Mouse (Mus musculus) thymus, postnatal 25 days (tissue): ENCODE results near the gene Atg3.

Experiments
- DNase-seq: peaks from one replicate; pipeline ENCODE4 v3.0.0; 2022

The Atg3 gene

GRCm38 (mm10) chr16:45204859-45205670 is 46.5 kb downstream of the Atg3 start:
- DNase-seq = no peak

- no peak for DNase-seq
Measured at GRCm38 (mm10) chr16:45222016-45222415, 63.4 kb downstream of the Atg3 start.

- DNase-seq = peak; percentile 8
Measured at GRCm38 (mm10) chr16:45222771-45223170, 64.2 kb downstream of the Atg3 start.

- peak; percentile 51 for DNase-seq
Measured at GRCm38 (mm10) chr16:45223648-45224388, 65.2 kb downstream of the Atg3 start, which contains the start of gene Btla. Btla (plus strand) TSS chr16:45224315.

GRCm38 (mm10) chr16:45224431-45225008 is 65.9 kb downstream of the Atg3 start:
- DNase-seq = no peak

GRCm38 (mm10) chr16:45227002-45227401 is 68.4 kb downstream of the Atg3 start:
- DNase-seq = no peak

- no peak for DNase-seq
Measured at GRCm38 (mm10) chr16:45231296-45231695, 72.7 kb downstream of the Atg3 start.

GRCm38 (mm10) chr16:45233007-45233406 is 74.4 kb downstream of the Atg3 start:
- no peak for DNase-seq
